Mouse (Mus musculus) cerebellum, adult 11 months (tissue): ENCODE measurements around the gene Robo2.

Experiments
- DNase-seq: peaks from one replicate; pipeline ENCODE4 v3.0.0; 2022

Robo2 gene

DNA sequence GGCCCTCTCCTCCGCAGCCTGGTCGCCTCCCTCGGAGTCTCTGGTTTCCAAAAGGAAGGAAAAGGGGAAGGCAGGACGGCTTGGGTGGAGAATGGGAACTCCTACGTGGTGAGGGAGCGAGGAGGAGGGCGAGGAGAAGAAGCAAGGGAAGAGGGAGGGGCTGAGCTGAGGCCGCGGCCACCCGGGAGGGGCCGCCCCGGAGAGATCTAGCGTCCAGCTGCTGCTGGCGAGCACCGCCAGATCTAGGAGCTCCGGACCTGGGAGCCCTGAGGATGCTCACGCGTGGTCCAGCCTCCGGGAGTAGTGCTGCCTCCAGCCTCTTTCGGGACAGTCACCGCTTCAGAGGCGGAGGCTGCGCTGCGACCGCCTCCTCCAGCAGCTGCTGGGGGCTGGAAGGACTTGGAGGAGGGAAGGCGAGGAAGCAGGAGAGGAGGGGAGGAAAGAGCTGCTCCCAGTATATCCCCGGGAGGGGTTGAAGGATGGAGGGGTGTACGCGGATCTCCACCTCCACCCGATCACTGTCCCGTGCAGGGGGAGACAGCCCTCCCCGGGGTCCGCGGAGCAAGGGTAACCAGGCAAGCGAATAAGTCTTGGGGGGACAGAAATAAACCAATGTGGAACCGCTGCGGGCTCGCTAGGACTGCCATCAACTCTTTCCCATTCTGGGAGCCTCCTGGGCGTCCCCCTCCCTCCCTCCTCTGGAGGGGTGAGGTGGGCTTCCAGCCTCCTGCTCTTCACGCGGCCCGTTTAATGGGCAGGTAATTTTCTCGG, at the start of gene Robo2:
TSS of gene Robo2 (minus strand) at position 345 of the 771 bp plus-strand sequence.
- peak; percentile 16 for DNase-seq

DNA sequence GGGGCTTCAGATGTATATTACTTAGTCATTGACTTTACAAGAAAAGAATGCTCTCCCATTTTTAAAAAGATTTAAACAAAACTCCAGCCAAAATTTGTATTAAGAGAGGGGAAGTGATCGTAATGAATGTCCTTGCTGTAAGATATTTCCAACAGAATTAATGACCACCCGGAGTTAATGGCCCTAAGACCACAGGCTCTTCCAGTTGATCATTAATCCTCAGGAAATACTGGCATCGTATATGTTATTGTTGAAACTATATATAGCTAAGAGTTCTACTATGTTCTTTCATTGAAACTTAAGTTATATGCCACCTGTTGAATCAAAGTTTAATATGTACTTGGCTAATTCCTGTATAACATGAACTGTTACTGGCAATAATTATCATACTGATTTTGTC, 46.5 kb upstream of the Robo2 start:
- DNase-seq = no peak

DNA sequence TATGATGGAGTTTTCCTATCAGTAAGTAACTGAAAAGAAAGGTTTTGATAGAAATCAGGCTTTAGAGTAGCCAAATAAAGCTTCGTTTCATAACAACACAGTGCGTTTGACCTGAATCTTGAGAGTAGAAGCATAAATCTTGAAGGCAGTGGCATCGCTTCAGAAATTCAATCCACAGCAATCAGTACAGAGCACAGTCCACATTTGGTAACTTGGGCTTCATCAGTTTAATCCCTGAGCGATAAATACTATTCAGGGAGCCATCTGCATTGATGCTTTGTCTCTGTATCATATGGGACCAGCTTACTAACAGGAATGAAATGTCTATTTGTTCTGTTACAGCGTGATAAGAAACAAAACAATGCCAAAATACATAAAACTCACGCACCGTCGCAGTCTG, 46.1 kb upstream of the Robo2 start:
- no peak for DNase-seq

DNA sequence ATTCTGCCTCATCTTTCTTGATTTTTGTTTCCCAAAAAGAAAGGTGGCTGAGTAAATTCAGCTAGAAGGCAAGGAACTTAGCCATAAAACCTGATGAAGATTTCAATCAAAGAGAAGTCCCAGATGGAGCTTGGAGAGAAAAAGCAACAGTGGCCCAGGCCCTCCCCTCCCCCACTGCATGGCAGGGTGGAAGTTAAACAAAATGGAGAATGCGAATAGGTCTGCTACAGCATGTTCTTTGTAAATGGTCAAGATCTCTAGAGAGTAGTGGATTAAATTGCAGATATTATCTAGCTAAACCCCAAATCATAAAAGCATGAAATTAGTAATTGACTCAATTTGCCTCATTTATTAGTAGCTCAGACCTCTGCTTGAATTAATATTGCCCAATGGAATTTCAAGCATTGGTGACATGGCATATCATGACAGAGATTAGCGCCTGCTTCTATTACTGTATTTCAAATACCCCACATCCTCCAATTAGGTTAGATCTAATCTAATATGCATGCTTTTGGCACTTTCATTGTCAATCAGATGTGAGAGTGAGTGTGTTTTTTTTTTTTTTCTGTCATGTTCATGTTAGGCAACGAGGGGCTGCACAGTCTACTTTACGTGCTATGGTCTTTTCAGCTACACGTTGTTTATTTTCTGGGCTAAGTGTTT, 45.3 kb upstream of the Robo2 start:
- DNase-seq = no peak

DNA sequence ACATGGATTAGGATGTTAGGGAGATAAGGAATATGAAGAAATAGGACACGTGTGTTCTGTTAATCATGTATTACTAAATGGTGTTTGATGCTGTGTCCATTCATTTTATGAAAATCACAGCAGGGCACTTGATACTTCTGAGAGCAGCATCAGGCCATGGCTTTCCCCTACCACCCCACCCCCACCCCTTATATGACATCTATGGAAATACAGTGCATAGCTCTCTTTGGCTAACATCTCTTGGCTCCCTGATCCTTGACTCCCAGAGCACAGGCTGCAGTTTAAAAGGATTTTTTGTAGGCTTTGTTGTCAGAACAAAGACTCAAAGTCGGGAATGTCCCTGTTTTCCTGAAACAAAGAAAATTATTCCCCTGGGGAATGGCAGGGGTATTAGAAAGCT, 43.6 kb upstream of the Robo2 start:
- DNase-seq = no peak

DNA sequence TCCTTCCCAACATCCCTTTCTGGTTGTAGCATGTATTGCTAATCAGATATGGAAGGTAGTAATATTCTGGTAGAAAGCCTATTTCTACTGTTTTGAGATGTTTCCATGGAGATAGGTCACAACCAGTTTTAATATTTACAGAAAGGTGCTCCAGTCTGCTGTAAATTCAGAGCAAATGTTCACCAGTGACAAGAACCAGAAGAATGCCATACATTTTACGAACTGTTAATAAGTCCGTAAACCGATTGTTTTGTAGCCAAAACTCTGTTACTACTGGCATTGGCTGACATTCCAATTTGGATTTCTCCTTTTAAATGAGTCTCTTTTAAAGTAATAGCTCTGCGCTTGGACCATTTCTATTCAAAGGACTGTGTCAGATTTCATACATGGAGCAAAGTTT, 36.4 kb upstream of the Robo2 start:
- no peak for DNase-seq

DNA sequence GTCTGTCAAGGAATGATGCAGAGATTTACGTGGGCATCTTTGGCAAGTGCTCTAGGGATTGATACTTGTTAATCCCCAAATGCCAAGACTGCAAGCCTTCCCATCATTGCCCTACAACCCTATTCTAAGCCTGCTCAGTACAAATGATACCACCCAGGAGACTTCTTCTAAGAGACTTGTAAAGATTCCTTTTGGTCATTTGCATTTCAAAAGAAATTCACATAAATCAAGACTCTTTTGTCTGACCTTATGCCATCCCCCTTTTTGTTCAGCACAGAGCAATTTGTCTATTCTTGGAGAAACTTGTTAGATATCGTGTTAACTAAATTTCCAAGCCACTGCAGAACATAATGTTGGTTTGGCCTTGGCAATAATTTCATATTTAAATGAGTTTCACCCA, 15.4 kb upstream of the Robo2 start:
- DNase-seq = no peak

DNA sequence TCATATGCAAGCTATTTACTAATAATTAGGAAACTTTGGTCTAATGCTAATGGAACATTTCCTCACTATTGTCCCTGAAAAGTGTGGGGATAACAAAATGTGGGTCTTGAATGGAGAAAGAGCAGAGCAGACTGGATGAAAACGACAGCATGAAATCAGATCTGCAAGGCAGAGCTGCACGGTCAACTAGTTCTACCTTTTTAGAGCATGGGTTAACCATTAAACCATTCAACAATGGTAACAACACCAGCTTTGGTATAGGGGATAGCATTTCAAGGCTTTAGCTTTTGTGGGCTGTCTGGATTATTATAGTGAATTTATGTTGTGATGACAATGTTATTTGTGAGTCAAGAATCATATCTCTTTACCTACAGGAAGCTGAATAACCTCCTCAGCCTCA, 8.7 kb upstream of the Robo2 start:
- DNase-seq = no peak

DNA sequence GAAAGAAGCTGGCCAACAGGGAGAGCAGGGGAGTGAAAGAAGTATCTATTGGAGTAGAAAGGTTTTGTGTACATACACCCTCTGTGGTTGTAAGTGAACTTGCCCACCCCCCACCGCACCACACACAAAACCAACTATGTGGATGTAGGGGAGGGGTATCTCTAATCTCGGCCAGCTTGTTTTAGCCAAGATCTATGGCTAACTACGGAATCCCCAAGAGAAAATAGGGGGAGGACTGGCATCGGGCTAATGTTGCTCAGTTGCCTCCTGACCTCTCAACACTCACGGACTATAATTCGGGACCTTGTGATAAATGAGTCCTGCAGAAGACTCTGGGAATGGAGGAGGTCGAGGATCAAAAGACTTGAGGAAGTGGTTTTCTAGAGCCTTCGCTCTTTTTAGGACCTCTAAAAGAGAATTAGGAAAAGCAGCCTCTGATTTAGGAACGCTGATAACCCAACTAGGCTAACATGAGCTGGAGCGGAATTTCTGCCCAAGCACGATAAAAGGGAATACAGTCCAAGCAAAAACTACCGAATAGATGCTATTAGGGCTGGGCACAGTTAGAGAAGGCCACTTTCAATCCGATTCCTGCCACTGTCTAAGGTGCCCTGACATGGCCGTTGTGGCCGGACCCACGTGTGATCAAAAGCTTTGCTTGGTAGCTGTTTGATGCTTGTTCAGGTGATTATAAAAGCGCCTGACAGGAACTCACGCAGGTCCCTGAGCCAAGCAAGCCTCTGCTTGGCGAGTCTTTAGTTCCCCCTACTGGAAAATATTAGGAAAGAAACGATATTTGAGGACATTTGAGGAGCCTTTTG, 1.1 kb upstream of the Robo2 start:
- peak; percentile 19 for DNase-seq

DNA sequence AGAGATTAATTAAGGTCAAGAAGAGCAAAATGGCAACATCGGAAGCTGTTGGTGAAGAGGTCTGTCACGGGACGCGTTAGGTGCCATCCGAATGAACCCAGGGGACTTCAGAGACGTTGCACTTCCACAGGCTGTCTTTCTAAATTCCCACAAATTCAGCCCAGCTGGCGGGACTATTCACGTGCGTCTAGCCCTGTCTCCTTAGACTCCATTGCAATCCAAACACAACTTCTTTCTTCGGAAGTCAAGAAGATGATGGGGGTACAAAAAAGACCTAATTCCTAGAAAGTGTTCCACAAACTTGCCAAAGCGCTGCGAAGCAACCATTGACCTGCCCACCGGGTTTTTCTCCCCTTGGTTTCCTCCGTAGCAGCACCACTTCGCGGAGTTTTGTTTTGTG, 604 bp downstream of the Robo2 start:
- no peak for DNase-seq

DNA sequence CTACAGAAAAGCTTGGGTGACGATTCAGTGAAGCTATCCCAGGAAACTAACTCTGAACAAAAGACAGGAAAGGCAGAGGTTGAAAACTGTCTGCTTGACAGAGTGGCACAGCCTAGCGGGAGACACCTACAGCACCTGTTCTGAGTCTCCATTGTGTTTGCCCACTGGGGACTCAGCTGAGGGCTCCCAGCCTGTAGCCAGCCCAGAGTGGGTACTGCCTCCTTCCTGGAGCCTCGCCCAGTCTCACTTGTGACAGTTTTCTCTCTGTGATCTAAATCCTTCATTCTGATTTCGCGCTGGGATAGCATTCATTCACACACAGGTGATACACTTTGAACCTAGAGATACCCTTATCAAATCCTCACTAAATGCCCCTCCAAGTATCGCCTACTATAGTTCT, 1.5 kb downstream of the Robo2 start:
- DNase-seq = no peak

DNA sequence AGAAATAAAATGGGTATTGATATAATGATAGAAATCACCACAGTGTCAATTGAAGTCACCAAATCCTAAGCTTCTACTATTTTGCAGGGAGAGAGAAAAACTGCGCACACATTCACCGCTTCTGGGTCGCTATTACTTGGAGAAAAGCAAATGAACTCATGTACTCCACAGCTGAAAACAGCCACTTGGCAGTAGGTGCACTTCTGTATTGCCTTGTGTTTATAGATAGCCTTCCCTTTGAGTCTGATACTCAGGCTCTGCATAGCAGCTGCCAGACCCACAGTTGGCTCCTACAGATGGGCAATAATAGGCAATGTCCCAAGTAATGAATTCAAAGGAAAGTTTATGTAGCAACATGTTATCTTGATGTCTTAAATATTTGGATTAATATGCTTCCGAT, 2.1 kb downstream of the Robo2 start:
- DNase-seq = no peak

DNA sequence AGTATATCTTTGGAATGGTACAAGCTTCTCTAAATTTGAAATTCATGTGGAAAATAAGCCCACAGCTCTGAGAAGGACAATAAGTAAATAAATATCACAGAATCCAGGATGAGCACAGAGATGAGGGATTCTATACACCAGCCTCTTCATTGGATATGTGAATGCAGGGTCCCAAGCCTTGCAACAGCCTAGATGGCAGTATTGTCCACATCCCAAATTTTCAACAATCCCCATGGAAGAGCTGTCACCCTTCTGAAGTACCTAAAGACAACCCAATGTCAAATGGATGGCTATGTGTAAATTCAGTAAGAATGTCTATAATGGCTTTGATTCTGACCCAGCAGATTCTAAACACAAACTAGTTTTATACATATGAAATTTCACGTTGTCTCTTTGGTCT, 3.1 kb downstream of the Robo2 start:
- no peak for DNase-seq

DNA sequence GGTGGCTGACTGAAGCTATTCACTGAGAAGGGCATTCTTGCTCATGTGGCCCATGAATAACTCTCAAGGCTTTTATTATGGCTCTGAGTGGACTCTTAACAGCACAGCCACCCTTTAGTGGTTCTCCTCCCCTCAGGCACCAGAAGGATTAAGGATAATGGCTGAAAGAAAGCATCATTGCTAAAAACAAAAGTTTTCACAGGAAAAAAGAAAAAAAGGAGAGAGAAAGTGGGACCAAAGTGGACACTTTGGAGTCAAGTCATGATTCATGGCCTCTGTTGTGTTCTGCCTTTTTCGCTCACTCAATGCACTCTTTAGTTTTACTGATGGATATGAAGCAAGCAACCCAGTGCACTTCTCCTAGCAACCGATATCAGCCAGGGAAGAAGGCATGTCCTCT, 14.3 kb downstream of the Robo2 start:
- no peak for DNase-seq

DNA sequence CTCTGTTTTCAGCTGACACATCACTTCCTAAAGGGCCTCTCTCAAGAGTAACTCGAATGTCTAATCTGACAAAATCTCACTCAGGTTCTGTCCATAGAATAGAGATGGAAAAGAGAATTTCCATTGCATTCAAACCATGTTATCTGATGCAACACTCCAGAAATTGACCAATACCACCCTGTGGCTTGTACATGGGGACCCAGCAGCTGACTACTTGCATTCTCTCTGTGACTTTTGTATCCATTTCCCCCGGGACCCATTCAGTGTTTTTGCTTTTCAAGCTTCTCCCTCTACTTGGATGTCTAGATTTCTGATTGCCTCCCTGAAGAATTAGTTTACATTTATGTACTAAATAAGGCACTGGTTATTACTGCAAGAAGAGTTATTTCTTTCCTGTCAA, 15.9 kb downstream of the Robo2 start:
- no peak for DNase-seq

DNA sequence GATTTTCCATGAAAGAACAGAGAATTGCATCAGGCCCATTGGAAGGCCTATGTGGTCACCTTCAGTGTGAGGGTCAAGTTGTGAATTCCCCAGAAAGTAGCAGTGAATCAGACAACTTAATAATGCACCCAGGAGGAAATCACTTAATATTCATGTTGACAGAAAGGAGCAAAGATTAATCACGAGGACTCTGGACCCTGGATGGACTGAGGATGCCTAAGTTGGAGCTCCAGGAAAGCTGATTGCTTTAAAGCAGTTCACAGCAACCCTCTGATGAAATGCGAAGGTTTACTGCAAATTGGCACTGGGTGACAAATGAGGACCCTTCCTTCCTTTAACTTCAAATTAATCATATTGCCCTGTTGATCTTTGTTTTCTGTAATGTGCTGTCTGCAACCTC, 32.2 kb downstream of the Robo2 start:
- no peak for DNase-seq

DNA sequence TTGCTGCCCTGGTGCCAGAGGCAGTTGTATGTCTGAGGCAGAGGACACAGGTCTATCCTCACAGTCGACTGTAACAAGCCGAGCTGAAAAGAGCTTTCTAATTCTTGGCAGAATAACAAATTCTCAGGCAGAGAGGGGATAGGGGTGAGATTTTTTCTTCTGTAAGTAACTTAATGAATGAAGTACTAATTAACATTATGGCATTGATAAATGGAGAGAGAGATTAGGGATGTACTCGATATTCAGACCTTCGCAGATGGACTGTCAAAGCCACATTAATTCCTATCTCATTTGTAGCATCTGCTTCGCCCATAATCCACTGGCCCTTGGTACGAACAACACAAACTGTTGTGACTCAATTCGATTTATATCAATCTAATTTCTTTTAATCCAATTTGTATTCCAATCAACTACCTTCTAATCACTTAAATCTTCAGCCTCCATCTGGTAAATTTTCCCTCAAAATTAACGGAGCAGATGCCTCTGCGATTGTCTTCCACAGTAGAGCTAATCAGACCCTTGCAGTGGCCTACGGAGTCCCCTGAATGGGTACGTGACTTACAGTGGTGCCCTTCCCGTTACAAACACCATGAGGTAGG, 36.2 kb downstream of the Robo2 start:
- DNase-seq = no peak

DNA sequence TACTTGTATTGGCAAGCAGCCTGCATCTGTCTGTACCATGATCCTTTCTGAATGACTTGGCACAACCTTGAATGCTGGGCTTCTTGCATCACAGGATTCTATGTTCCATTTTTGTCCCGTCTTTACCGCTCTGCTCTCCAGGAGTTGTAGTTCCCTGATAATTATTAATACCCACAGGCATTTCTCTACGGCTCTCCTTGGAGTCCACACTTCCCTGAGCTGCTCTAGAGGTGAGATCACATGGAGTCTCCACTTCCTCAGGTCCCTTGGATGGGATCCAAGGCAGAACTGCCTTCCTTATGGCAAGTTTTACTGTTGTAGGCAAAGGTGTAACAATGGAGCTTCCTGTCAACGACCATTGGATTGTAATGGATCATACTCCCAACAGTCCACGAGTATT, 37.1 kb downstream of the Robo2 start:
- DNase-seq = no peak

DNA sequence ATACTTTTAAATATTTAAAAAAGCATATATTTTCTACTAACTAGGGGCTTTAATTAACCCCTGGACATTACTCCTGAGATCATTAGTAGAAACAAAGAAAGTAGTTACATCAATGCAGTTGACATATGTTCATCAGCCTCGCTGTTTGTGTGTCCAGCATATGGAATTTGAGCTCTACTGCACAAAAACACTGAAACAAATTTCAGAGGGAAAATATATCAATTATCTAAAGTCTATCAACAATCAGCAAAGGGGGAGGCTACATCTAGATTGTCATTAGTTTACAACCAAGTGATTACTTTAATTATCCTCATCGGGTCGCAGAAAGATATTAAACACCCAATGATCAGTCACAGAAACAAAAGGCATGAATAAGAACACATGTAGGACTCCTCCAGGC, 38.2 kb downstream of the Robo2 start:
- no peak for DNase-seq

DNA sequence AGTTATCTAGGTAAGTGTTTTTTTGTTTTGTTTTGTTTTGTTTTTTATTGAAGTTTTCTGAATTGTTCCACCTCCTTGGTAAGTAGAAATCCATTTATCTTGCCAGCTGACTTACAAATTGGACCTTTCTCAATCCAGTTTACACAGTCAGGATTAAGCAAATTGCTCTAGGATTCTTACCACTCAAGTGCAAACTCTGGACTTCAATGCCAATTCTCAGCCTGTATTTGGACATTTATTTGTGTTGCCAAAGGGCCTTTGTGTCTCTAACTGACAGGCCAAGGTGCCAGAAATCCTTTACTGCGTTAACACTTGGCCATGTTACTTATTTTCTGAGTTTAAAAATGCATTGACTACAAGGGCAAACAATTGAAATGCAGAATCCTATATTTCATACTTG, 38.7 kb downstream of the Robo2 start:
- DNase-seq = no peak

DNA sequence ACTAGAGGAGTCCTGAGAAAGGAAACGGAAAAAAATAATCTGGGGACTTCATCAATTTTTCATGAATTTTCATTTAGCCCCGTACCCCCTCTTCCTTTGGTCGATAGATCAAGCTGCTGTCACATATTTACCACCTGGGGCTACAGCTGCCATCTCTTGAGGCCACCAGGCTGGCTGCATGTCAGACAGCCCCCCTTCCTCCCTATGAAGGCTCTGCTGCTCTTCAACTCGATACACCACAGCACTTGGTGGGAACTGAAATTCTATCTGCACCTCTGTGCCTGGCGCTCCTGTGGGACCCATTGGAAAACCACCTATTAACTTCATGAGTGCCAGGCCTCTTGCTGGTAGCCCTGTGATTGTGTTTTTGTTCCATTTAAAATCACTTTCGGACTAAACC, 63.2 kb downstream of the Robo2 start:
- no peak for DNase-seq

DNA sequence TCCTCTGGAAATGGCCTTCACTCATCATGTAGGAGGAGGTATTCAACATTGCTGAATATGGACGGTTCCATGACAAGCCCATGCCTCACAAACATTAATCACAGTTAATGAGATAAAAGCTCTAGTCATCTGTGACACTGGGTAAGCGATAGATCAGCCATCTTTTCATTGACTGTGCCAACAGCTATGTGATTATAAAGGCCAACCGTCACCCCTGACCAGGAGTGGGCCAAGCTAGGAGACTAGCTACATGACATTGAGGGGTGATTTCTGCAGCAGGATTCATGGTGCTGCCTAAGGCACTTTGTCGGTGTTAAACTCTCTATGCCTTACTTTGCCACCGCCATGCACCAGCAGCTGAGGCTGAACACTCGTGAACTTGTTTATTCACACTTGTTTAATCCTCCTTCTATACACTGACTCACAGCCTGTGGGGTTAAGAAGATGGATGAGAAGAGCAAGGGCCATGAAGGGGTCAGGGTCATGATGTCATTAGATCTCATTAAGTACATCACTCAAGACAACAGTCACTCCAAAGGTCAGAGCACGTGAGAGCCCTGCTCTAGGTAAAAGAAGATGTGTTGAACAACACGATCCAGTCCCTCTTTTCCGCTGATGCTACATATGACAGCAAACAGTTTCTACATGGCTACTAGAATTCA, 72.5 kb downstream of the Robo2 start:
- no peak for DNase-seq
